Mouse (Mus musculus) Muller cell, postnatal 12 days (primary cell): ENCODE results near the gene Hfe2.
"Not testable (repeated sequence)": the region's sequence is repeated elsewhere in the genome, so short reads cannot be mapped to it uniquely, and the experiment has no call there.

ENCODE experiments used
- DNase-seq: peaks from one replicate; pipeline ENCODE4 v3.0.0-alpha.2; 2015; ENCODE audit errors: inconsistent ontology term

The Hfe2 gene

GRCm38 (mm10) chr3:96524914-96525313 lies at the start of gene Hfe2:
Gene Hfe2, plus strand, starts transcription at chr3:96525172.
- DNase-seq: no peak

GRCm38 (mm10) chr3:96477084-96477483 lies 47.9 kb upstream of the Hfe2 start:
- no peak for DNase-seq

GRCm38 (mm10) chr3:96477558-96477957 lies 47.4 kb upstream of the Hfe2 start:
- no peak for DNase-seq

- no peak for DNase-seq
Measured at GRCm38 (mm10) chr3:96479249-96479648, 45.7 kb upstream of the Hfe2 start.

GRCm38 (mm10) chr3:96480684-96481270 lies 44.2 kb upstream of the Hfe2 start:
- DNase-seq: no peak

- no peak for DNase-seq
Measured at GRCm38 (mm10) chr3:96481856-96482255, 43.1 kb upstream of the Hfe2 start.

- DNase-seq: no peak
Measured at GRCm38 (mm10) chr3:96482451-96482850, 42.5 kb upstream of the Hfe2 start.

- not testable (repeated sequence) for DNase-seq
Measured at GRCm38 (mm10) chr3:96483044-96483443, 41.9 kb upstream of the Hfe2 start.

- no peak for DNase-seq
Measured at GRCm38 (mm10) chr3:96483946-96484345, 41.0 kb upstream of the Hfe2 start.

GRCm38 (mm10) chr3:96484921-96485320 lies 40.1 kb upstream of the Hfe2 start:
- no peak for DNase-seq

- no peak for DNase-seq
Measured at GRCm38 (mm10) chr3:96485361-96485760, 39.6 kb upstream of the Hfe2 start.

- DNase-seq: not testable (repeated sequence)
Measured at GRCm38 (mm10) chr3:96486064-96486827, 38.7 kb upstream of the Hfe2 start.

GRCm38 (mm10) chr3:96486828-96487559 lies 38.0 kb upstream of the Hfe2 start:
- not testable (repeated sequence) for DNase-seq

- peak; percentile 75 for DNase-seq
Measured at GRCm38 (mm10) chr3:96487596-96488289, 37.2 kb upstream of the Hfe2 start.

GRCm38 (mm10) chr3:96488290-96488906 lies 36.6 kb upstream of the Hfe2 start:
- not testable (repeated sequence) for DNase-seq

- DNase-seq: not testable (repeated sequence)
Measured at GRCm38 (mm10) chr3:96488907-96489629, 35.9 kb upstream of the Hfe2 start.

- DNase-seq: not testable (repeated sequence)
Measured at GRCm38 (mm10) chr3:96489636-96490035, 35.3 kb upstream of the Hfe2 start.

- DNase-seq: not testable (repeated sequence)
Measured at GRCm38 (mm10) chr3:96494456-96494855, 30.5 kb upstream of the Hfe2 start.

GRCm38 (mm10) chr3:96494912-96495311 lies 30.1 kb upstream of the Hfe2 start:
- no peak for DNase-seq

GRCm38 (mm10) chr3:96495490-96496210 lies 29.3 kb upstream of the Hfe2 start:
- DNase-seq: no peak
